Mouse (Mus musculus): ENCODE results near the gene Mab21l1.

GRCm38 (mm10) chr3:55788621-55789201, 6.4 kb downstream of the Mab21l1 start:
- no peak for TF ChIP-seq CTCF (IDR thresholded peaks at IDR 0.05; ENCODE audit: borderline replicate concordance, control insufficient read depth, extremely low read depth, insufficient read depth, low read length, poor library complexity)
- TF ChIP-seq POLR2A (IDR thresholded peaks at IDR 0.05; ENCODE audit: control insufficient read depth, extremely low read depth, insufficient read depth, low read length, poor library complexity): no peak

Data from thymus, adult 2 months (tissue).